Mouse (Mus musculus) sigmoid colon, adult 10 weeks (tissue): ENCODE data around the gene Lrrn3. TPM values are rescaled to one million over a fixed set of nuclear protein-coding genes. Genes with fewer than 3 reads are reported as not detected.

Experiments used
- polyA plus RNA-seq: library from polyadenylated mRNA; stranded (reverse); fragments of 350-450 nt; fragmentation: Illumina TruSeq; extraction: RNeasy Lipid Tissue Mini Kit (QIAGEN cat#74804); gene quantifications from one replicate; pipeline ENCODE4 v1.2.3, GENCODE M21; 2014; ENCODE audit warnings: low read depth, low replicate concordance

Gene Lrrn3
- 2.1 TPM for polyA plus RNA-seq

GRCm38 (mm10) chr12:41486331-41486730 lies at the start of gene Lrrn3:
Lrrn3 (minus strand) TSS chr12:41486431.

